Mouse (Mus musculus): ENCODE measurements around the gene Elk1. TPM values are rescaled to one million over a fixed set of nuclear protein-coding genes. Genes with fewer than 3 reads are reported as not detected.

Gene Elk1
- total RNA-seq (2021) = 13.1 and 14.4 TPM in 2 replicates
- long read RNA-seq, experiment 1, partial matches to known transcripts = 1 of 4 reads
- long read RNA-seq, experiment 1, other reads (novel, unspliced or antisense) = 1 of 4 reads
- long read RNA-seq, experiment 2, partial matches to known transcripts = 0 of 5 reads
- long read RNA-seq, experiment 2, other reads (novel, unspliced or antisense) = 2 of 5 reads

GRCm38 (mm10) chrX:20950191-20950880 is at the start of gene Elk1:
TSS of gene Elk1 (minus strand) at chrX:20950608.
- peak; percentile 89 for DNase-seq

GRCm38 (mm10) chrX:20980901-20981300 is 30.5 kb upstream of the Elk1 start:
- no peak for DNase-seq

- DNase-seq = peak; percentile 93
Measured at GRCm38 (mm10) chrX:20961477-20962378, 11.3 kb upstream of the Elk1 start, which contains the start of gene Uxt. TSS of gene Uxt (minus strand) at chrX:20962017.

GRCm38 (mm10) chrX:20946055-20946454 is 4.4 kb downstream of the Elk1 start:
- DNase-seq = peak; percentile 62

GRCm38 (mm10) chrX:20931963-20932362 is 18.4 kb downstream of the Elk1 start:
- DNase-seq = peak; percentile 22

GRCm38 (mm10) chrX:20931364-20931763 is 19.0 kb downstream of the Elk1 start, which contains the start of gene Cfp:
TSS of gene Cfp (minus strand) at chrX:20931555.
- no peak for DNase-seq

- DNase-seq = no peak
Measured at GRCm38 (mm10) chrX:20929859-20930258, 20.5 kb downstream of the Elk1 start.

GRCm38 (mm10) chrX:20924976-20925375 is 25.4 kb downstream of the Elk1 start:
- no peak for DNase-seq

GRCm38 (mm10) chrX:20923506-20923905 is 26.9 kb downstream of the Elk1 start:
- no peak for DNase-seq

GRCm38 (mm10) chrX:20921366-20921765 is 29.0 kb downstream of the Elk1 start:
- DNase-seq = no peak

GRCm38 (mm10) chrX:20920844-20921364 is 29.5 kb downstream of the Elk1 start, which contains the start of gene Syn1:
TSS of gene Syn1 (minus strand) at chrX:20921004.
- peak; percentile 90 for DNase-seq

GRCm38 (mm10) chrX:20920249-20920843 is 30.1 kb downstream of the Elk1 start:
- DNase-seq = no peak

- DNase-seq = no peak
Measured at GRCm38 (mm10) chrX:20915075-20915474, 35.3 kb downstream of the Elk1 start.

GRCm38 (mm10) chrX:20913726-20914125 is 36.7 kb downstream of the Elk1 start:
- no peak for DNase-seq

- DNase-seq = no peak
Measured at GRCm38 (mm10) chrX:20910074-20910473, 40.3 kb downstream of the Elk1 start.

Other genes with a start within 250 kb of the Elk1 start
- 23.2 and 24.3 TPM in 2 replicates for gene Usp11, start 246.7 kb downstream of the Elk1 start, total RNA-seq (2021)
- 96.3 and 102 TPM in 2 replicates for gene Araf, start 152.8 kb downstream of the Elk1 start, total RNA-seq (2021)
- 26.3 and 27.4 TPM in 2 replicates for gene Timp1, start 80.4 kb downstream of the Elk1 start, total RNA-seq (2021)
- 7.9 and 11.3 TPM in 2 replicates for gene Syn1, start 29.6 kb downstream of the Elk1 start, total RNA-seq (2021)
- gene Cfp, start 19.1 kb downstream of the Elk1 start, total RNA-seq (2021) = 15.1 and 20.4 TPM in 2 replicates
- gene Uxt, start 11.4 kb upstream of the Elk1 start, total RNA-seq (2021) = 37.8 and 40.2 TPM in 2 replicates
- gene Zfp182, start 111.7 kb upstream of the Elk1 start, total RNA-seq (2021) = 7.0 and 9.9 TPM in 2 replicates
- not detected in 2 replicates for gene Spaca5, start 117.8 kb upstream of the Elk1 start, total RNA-seq (2021)
- 1.7 and 2.5 TPM in 2 replicates for gene Zfp300, start 138.9 kb upstream of the Elk1 start, total RNA-seq (2021)
- not detected in 2 replicates for gene Ssxa1, start 165.2 kb upstream of the Elk1 start, total RNA-seq (2021)
- gene Gm21876, start 225.0 kb upstream of the Elk1 start, total RNA-seq (2021) = not detected in 2 replicates